ENCODE assay signal across 13 mouse cellular contexts in the genomic region with DNA sequence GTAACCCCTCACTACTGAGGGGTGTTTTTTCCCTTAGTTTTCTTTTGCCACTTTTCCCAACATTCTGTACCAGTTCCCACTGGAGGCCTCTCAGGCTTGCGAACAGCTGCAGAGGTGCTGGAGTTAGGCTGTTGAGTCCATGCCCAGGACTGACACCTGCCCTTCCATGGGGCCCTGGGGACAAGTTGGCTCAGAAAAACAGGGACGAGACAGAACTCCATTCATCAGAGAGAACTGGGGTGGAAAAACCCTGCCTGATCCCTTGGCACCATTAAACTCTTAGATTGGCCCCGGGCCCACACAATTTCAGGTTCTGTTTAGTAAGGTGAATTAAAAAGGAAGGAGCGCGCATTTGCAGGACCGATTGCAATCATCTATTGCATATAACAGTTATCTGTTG. TPM values are rescaled to one million over a fixed set of nuclear protein-coding genes. Genes with fewer than 3 reads are reported as not detected.
DNase-seq lines count a peak whose midpoint lies in the region; ATAC-seq and TF ChIP-seq lines count a peak whose summit lies in the region.
"Had no signal": no experiment of that assay in that cellular context is flagged by ENCODE, and none has a peak within 500 bp of the region (broad histone marks: within the 10 kb centered on the region; RNA-seq: fewer than 3 reads in every experiment).

No protein-coding gene starts in this region.

- ATAC-seq in hindbrain, postnatal 0 days: 0 out of 2 replicates have a peak, but pooled peaks have one; percentile 45
- no peak for ATAC-seq in hindbrain, embryonic 13.5 days (ENCODE audit: low FRiP score)

- no peaks in the 10 kb centered on the region for H3K4me1 ChIP-seq in hindbrain, postnatal 0 days (ENCODE audit: insufficient read depth, low read length)
- H3K4me1 ChIP-seq in hindbrain, embryonic 13.5 days (replicated peaks): peaks cover 22% of the 10 kb centered on the region
- H3K4me1 ChIP-seq: midbrain, embryonic 12.5 days had no signal

- H3K9me3 ChIP-seq in hindbrain, postnatal 0 days (ENCODE audit: low read length): no peaks in the 10 kb centered on the region
- no peaks in the 10 kb centered on the region for H3K9me3 ChIP-seq in hindbrain, embryonic 13.5 days
- H3K9me3 ChIP-seq: lung, embryonic 15.5 days; midbrain, embryonic 12.5 days had no signal

- 57% methylated on average over 6 of the region's 6 CpGs for WGBS in hindbrain, postnatal 0 days
- 71% methylated on average over 6 of the region's 6 CpGs for WGBS in hindbrain, embryonic 13.5 days

- peak; percentile 9 for DNase-seq in hindbrain, postnatal 0 days (ENCODE audit: low spot score)
- peak; percentile 3 to 20 for DNase-seq in cerebellum, adult 18-20 months
- DNase-seq in cerebellum, postnatal 14 days: peak; percentile 64 to 71
- DNase-seq in kidney, postnatal 25 days: peak; percentile 1 to 34
- DNase-seq in frontal cortex, postnatal 25 days (ENCODE audit: low spot score in 2 of 2): no peak
- DNase-seq in spleen, postnatal 14 days (ENCODE audit: low spot score in 2 of 2): no peak
- DNase-seq: adrenal gland, adult 8-10 months; liver; right cerebral cortex, postnatal 25 days had no signal

- no peak overlapping the region for H3K9ac ChIP-seq in hindbrain, postnatal 0 days (replicated peaks; ENCODE audit: low read length)
- no peak overlapping the region for H3K9ac ChIP-seq in hindbrain, embryonic 13.5 days
- H3K9ac ChIP-seq: lung, embryonic 15.5 days; midbrain, embryonic 12.5 days had no signal

- H3K27ac ChIP-seq in hindbrain, postnatal 0 days: no peak overlapping the region
- no peak overlapping the region; the same call in 1 of the 2 replicates for H3K27ac ChIP-seq in hindbrain, embryonic 13.5 days
- H3K27ac ChIP-seq: lung, embryonic 15.5 days; midbrain, embryonic 12.5 days had no signal

- no peaks in the 10 kb centered on the region for H3K27me3 ChIP-seq in hindbrain, postnatal 0 days (ENCODE audit: insufficient read depth, low read length)
- peaks cover 5% of the 10 kb centered on the region; the same call in 1 of the 2 replicates for H3K27me3 ChIP-seq in hindbrain, embryonic 13.5 days
- H3K27me3 ChIP-seq: CH12.LX; lung, embryonic 15.5 days had no signal

- TF ChIP-seq CTCF in hindbrain, postnatal 0 days (IDR thresholded peaks at IDR 0.05; ENCODE audit: low read depth): no peak

- H3K4me2 ChIP-seq in hindbrain, postnatal 0 days (ENCODE audit: low read depth, low read length): no peak overlapping the region
- H3K4me2 ChIP-seq in hindbrain, embryonic 13.5 days: no peak overlapping the region
- H3K4me2 ChIP-seq: lung, embryonic 15.5 days; midbrain, embryonic 12.5 days had no signal

- H3K4me3 ChIP-seq in hindbrain, postnatal 0 days (ENCODE audit: low read length): no peak overlapping the region
- no peak overlapping the region for H3K4me3 ChIP-seq in hindbrain, embryonic 13.5 days
- H3K4me3 ChIP-seq: lung, embryonic 15.5 days; midbrain, embryonic 12.5 days had no signal

- no peaks in the 10 kb centered on the region for H3K36me3 ChIP-seq in hindbrain, postnatal 0 days (ENCODE audit: insufficient read depth, low read length)
- no peaks in the 10 kb centered on the region; the same call in 1 of the 2 replicates for H3K36me3 ChIP-seq in hindbrain, embryonic 13.5 days
- H3K36me3 ChIP-seq: lung, embryonic 15.5 days; midbrain, embryonic 12.5 days had no signal

RNA-seq across cellular contexts. Expression of a gene that starts 48.8 kb away (rescaled TPM):
- 178 and 200 TPM in 2 replicates for total RNA-seq in hindbrain, postnatal 0 days (2014; rRNA removed)
- 103 and 120 TPM in 2 replicates for polyA plus RNA-seq in hindbrain, postnatal 0 days (2015; fragmentation: Nextera tagmentation; extraction: Ambion mirVana)
- polyA plus RNA-seq in hindbrain, embryonic 13.5 days (2015; fragmentation: Nextera tagmentation; extraction: Ambion mirVana): 301 and 308 TPM in 2 replicates
- total RNA-seq: CH12.LX had no signal

RNA-seq across cellular contexts. Expression of a gene that starts 57.1 kb away (rescaled TPM):
- 2.0 and 3.0 TPM in 2 replicates for total RNA-seq in hindbrain, postnatal 0 days (2014; rRNA removed)
- 1.5 and 1.8 TPM in 2 replicates for polyA plus RNA-seq in hindbrain, postnatal 0 days (2015; fragmentation: Nextera tagmentation; extraction: Ambion mirVana)
- polyA plus RNA-seq in hindbrain, embryonic 13.5 days (2015; fragmentation: Nextera tagmentation; extraction: Ambion mirVana): 3.5 and 4.5 TPM in 2 replicates
- total RNA-seq: CH12.LX had no signal

Comparison
In these comparisons a context has a peak if more than half of its experiments do, and no peak if none do; other contexts are left out.
1. DNase-seq: peak in hindbrain, postnatal 0 days (single experiment), cerebellum, adult 18-20 months (2 of 2), cerebellum, postnatal 14 days (2 of 2) and kidney, postnatal 25 days (2 of 2); none in frontal cortex, postnatal 25 days (0 of 2) and spleen, postnatal 14 days (0 of 2).